Mouse (Mus musculus) liver, postnatal 0 days (tissue): ENCODE data around the gene Pnpla8.

Source experiments
- CTCF ChIP-seq: sonication (generic); IDR thresholded peaks from 2 replicates; pipeline ENCODE4 v1.5.1; 2016; ENCODE audit warnings: antibody characterized with exemption, low read depth
- EP300 ChIP-seq: IDR thresholded peaks from 2 replicates; pipeline ENCODE4 v1.6.1; 2016; ENCODE audit warnings: antibody characterized with exemption, low read depth, mild to moderate bottlenecking

DNA sequence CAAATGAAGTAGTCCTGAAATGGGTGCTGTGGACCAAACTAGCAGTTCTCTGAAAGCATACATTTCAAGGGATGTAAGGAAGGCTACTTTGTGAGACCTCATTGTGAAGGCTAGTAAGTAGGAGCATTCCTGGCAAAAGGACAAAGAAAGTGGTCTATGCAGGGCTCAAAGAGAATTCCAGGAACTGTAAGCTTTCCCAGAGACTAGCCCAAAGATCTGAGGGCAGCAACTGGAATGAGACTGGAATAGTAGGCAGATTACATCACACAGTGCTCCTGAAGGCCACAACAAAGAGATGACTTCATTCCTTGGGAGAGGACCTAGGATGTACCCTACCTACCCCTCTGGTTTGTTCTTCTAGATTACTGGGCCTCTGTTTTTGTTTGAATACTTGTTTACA is 79.6 kb downstream of the Pnpla8 start:
- TF ChIP-seq CTCF (no peak), EP300 (no peak)
